Mouse (Mus musculus) embryonic facial prominence, embryonic 10.5 days (tissue): ENCODE results near the gene Catip. TPM values are rescaled to one million over a fixed set of nuclear protein-coding genes. Genes with fewer than 3 reads are reported as not detected.
"Not testable (repeated sequence)": the region's sequence is repeated elsewhere in the genome, so short reads cannot be mapped to it uniquely, and the experiment has no call there.

ENCODE experiments used
- DNase-seq: peaks from one replicate; pipeline ENCODE4 v3.0.0-alpha.2; 2017; ENCODE audit warnings: low spot score
- H3K27ac ChIP-seq: fragments of 300-500 bp; sonication (generic); replicated peaks from 2 replicates; pipeline ENCODE4 v1.5.1; 2016; ENCODE audit warnings: mild to moderate bottlenecking
- H3K27me3 ChIP-seq: fragments of 300-500 bp; sonication (generic); replicated peaks from 2 replicates; pipeline ENCODE4 v1.6.1; 2016; ENCODE audit warnings: low read depth, mild to moderate bottlenecking; ENCODE audit not compliant: poor library complexity, severe bottlenecking
- H3K36me3 ChIP-seq: fragments of 300-500 bp; sonication (generic); replicated peaks from 2 replicates; pipeline ENCODE4 v1.6.1; 2016; ENCODE audit warnings: mild to moderate bottlenecking, moderate library complexity
- H3K4me1 ChIP-seq: fragments of 300-500 bp; sonication (generic); 2 replicates; pipeline ENCODE4 v1.6.1; 2016
- H3K4me3 ChIP-seq: fragments of 300-500 bp; sonication (generic); 2 replicates; pipeline ENCODE4 v1.5.1; 2016; ENCODE audit warnings: mild to moderate bottlenecking, moderate library complexity
- H3K9me3 ChIP-seq: fragments of 300-500 bp; sonication (generic); 2 replicates; pipeline ENCODE4 v1.6.1; 2016; ENCODE audit warnings: mild to moderate bottlenecking
- WGBS: fragments of 180-500 bp; shearing (Covaris S2); methylation state at CpG from one replicate; pipeline ENCODE4 v1.1.7; 2016; 5-methylcytosine and 5-hydroxymethylcytosine counted together
- polyA plus RNA-seq: library from polyadenylated mRNA; unstranded; fragments of >200 nt; fragmentation: Nextera tagmentation; extraction: Ambion mirVana; gene quantifications from 2 replicates; pipeline ENCODE4 v1.2.1, GENCODE M21; 2016

Catip gene
- polyA plus RNA-seq, 1 experiment from 2014 or later, result 0.22 TPM

GRCm38 (mm10) chr1:74396456-74397222 is 34.7 kb downstream of the Catip start:
- H3K27ac ChIP-seq, result peak overlapping the region; percentile 89
- 6% methylated on average over 12 of the region's 12 CpGs for WGBS
- peaks cover 43% of the 10 kb centered on the region for H3K4me1 ChIP-seq
- H3K9me3 ChIP-seq, DNase-seq, H3K27me3 ChIP-seq: not testable (repeated sequence)
- H3K36me3 ChIP-seq, result peaks cover 30% of the 10 kb centered on the region
- peak overlapping the region; percentile 63 for H3K4me3 ChIP-seq

DNA sequence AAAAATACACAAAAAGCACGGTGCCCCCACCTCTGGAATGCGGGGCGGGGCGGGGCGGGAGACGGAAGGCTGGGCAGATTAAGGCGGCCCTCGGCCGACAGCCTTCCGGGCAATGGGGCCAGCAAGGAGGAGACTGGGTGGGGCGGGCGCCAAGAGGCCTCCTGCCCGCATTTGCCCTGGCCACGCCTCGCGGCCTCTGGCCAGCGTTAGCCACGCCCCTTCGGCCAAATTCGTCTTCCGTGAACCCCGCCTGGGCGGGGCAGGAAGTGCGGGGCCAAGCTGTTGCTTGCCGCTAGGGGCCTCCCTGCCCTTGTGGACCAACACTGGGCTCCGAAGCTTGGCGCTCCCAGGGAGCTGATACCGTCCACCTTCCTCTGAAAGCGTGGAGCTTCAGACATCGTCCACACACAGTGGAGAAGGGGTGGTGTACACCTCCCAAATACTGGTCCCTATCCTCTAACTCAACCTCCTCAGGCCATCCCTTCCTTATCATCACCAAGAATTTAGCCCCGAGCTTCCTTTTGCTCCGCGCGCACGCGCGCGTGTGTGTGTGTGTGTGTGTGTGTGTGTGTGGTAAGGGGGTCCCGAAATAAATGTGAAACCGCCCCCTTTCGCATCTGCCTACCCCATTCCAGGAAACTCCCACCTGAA is 35.5 kb downstream of the Catip start:
- Histone ChIP-seq H3K4me1 (peaks cover 41% of the 10 kb centered on the region), H3K9me3 (no peaks in the 10 kb centered on the region), H3K27me3 (no peaks in the 10 kb centered on the region), H3K27ac (peak overlapping the region; percentile 89), H3K4me3 (peak overlapping the region; percentile 63), H3K36me3 (peaks cover 30% of the 10 kb centered on the region)
- DNase-seq, result peak; percentile 99
- under 1% methylated on average over 41 of the region's 41 CpGs for WGBS

DNA sequence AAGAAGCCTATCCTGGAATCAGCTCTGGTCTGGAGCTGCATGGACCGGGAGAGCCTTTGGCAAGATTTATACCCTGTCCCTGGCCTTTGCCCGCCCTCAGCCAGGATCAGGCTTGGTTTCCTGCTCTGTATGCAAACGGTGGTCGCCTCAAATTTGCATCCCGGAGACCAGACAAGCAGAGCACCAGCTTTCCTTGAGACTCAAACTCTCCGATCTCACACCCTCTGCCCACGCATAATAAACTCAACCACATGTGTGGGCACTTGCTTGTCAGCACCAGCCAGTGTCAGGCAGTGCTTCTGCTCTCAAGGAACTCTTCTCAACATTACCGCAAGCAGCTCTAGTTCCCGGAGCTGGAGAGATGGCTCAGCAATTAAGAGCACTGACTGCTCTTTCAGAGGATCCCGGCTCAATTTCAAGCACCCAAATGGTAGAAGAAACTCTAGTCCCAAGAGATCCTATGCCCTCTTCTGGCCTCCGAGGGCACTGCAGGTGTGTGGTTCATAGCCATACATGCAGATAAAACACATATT is 36.1 kb downstream of the Catip start:
- Histone ChIP-seq H3K36me3 (peaks cover 29% of the 10 kb centered on the region), H3K4me3 (peak overlapping the region; percentile 63), H3K4me1 (peaks cover 35% of the 10 kb centered on the region), H3K27ac (peak overlapping the region; percentile 89), H3K27me3 (no peaks in the 10 kb centered on the region), H3K9me3 (no peaks in the 10 kb centered on the region)
- WGBS, result 4% methylated on average over 11 of the region's 11 CpGs
- DNase-seq, result peak; percentile 76

GRCm38 (mm10) chr1:74400531-74400930 is 38.6 kb downstream of the Catip start:
- Histone ChIP-seq H3K27me3 (no peaks in the 10 kb centered on the region), H3K4me3 (no peak overlapping the region), H3K4me1 (peaks cover 23% of the 10 kb centered on the region), H3K27ac (no peak overlapping the region), H3K36me3 (0 out of 2 replicates have a peak, but pooled peaks cover 4% of the 10 kb centered on the region), H3K9me3 (no peaks in the 10 kb centered on the region)
- no peak for DNase-seq
- 77% methylated on average over 3 of the region's 3 CpGs for WGBS

DNA sequence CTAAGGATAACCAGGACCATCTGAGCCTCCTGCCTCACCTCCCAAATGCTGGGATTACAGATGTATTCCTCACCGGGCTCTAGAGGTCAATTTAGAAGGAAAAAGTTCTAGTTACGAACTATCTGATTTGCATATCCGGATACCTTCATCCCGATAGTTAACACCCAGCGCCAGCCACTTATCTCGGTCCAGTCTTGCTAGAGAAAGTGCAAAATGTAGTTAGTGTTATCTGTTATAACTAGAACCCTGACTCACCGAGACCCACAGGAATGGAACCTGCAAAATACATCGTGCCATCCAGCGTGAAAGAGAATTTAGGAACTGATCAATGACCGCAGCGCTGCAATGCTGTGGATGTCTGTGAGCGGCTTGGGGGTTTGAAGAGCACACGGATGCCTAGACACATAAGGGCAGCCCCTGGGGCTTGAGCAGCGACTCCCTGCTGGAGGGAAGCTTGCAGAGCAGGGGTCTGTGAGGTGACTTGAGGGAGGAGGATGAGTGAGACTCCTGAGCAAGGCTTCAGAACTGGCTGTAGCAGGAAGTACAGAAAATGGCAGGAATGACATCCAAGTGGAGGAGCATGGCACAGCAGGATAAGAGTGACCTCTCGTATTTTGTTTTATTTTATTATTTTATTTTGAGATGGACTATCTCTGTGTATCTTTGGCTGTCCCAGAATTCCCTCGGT is 39.3 kb downstream of the Catip start:
- Histone ChIP-seq H3K4me1 (peaks cover 23% of the 10 kb centered on the region), H3K27me3 (no peaks in the 10 kb centered on the region), H3K27ac (no peak overlapping the region), H3K36me3 (no peaks in the 10 kb centered on the region), H3K9me3 (no peaks in the 10 kb centered on the region), H3K4me3 (no peak overlapping the region)
- DNase-seq, result no peak
- WGBS, result 53% methylated on average over 16 of the region's 16 CpGs

- H3K27me3 ChIP-seq, result no peaks in the 10 kb centered on the region
- H3K4me1 ChIP-seq, result peaks cover 9% of the 10 kb centered on the region; the same call in 1 of the 2 replicates
- no peaks in the 10 kb centered on the region for H3K9me3 ChIP-seq
- no peak for DNase-seq
- H3K4me3 ChIP-seq, result no peak overlapping the region
- H3K27ac ChIP-seq, result no peak overlapping the region
- WGBS, result 90% methylated on average over 4 of the region's 4 CpGs
- H3K36me3 ChIP-seq, result no peaks in the 10 kb centered on the region
These were observed 42.3 kb downstream of the Catip start for GRCm38 (mm10) chr1:74404206-74404605.

DNA sequence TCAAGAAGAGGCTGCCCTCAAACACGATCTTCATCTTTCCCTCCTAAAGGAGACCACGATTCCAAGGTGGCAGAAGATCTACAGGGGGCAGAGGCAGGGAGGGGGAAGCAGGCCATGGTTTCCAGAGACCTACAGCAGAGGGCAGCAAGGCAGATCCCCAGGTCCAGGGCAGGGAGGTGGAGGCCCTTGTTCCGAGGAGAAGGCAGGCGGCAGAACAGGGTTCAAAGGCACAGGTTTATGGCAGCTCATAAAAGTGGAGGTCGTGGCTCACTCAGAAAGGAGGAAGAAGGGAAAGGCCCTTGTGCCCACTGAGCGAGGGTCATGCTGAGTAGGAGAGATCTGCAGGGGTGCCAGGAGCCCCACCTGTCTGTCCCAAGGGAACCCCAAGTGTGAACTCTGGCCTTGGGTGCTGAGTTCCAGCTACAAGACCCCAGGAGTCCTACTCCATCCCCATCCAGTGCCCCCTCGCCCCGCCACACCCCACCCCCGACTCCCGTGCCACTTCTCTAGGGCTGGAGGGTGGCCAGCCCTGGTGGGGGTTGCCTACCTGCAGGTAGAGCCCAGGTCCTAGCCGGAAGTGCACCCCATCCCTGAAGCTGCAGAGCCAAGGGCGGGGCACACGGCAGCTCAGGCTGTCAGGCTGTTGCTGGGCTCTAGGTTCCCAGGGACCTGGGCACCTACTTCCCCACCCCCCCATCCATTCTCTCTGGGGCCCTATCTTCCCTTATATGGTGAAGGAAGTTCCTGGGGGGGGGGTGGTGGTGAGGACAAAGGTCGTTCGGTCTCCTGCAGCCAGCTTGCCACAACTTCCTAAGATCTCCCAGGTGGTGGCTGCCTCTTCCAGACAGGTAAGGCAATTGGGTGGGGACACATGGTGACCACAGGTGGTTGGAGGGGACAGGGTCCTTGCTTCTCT is 46.9 kb downstream of the Catip start, which contains the start of gene Vil1:
Gene Vil1 (plus strand): TSS at position 788 of the 916 bp plus-strand sequence.
- no peak for DNase-seq
- Histone ChIP-seq H3K4me3 (no peak within 1 kb of the TSS), H3K9me3 (no peaks in the 10 kb centered on the region), H3K36me3 (no peaks in the 10 kb centered on the region), H3K27ac (no peak within 1 kb of the TSS; the same call in 1 of the 2 replicates), H3K4me1 (peaks cover 6% of the 10 kb centered on the region; the same call in 1 of the 2 replicates), H3K27me3 (no peaks in the 10 kb centered on the region)
- 60% methylated on average over 15 of the region's 15 CpGs for WGBS

DNA sequence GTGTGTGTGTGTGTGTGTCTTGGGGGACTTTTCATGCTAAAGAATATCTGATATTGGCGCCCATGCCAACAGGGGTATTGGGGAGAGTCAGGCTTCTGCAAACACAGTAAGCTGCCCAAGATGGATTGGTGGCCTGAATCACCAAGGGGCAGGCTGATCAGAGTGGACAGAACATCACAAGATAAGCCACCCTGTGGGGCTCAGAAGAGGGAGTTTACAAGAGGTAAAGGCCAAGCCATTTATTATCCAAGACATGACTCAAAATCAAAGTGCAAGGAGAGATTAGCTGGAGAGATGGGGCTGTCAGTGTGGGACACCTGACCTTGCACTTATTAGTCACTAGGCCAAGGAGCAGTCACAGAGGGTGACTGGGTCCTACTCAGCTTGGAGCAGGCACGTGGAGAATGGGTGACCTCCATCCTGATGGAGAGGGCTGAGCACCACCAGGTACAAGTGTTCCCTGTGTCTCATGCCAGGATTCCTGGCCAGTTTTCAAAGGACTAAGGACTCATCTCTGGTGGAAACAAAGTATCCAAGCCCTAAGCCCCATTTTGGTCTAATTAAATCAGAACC is 49.9 kb downstream of the Catip start:
- Histone ChIP-seq H3K4me3 (no peak overlapping the region), H3K36me3 (no peaks in the 10 kb centered on the region), H3K27me3 (no peaks in the 10 kb centered on the region), H3K4me1 (peaks cover 18% of the 10 kb centered on the region), H3K9me3 (no peaks in the 10 kb centered on the region), H3K27ac (no peak overlapping the region)
- WGBS, result 59% methylated on average over 2 of the region's 2 CpGs
- DNase-seq, result no peak

- H3K27me3 ChIP-seq, result no peaks in the 10 kb centered on the region
- H3K4me3 ChIP-seq, result no peak overlapping the region
- WGBS, result 85% methylated on average over 8 of the region's 8 CpGs
- DNase-seq, result no peak
- peaks cover 18% of the 10 kb centered on the region for H3K4me1 ChIP-seq
- no peak overlapping the region for H3K27ac ChIP-seq
- H3K9me3 ChIP-seq, result no peaks in the 10 kb centered on the region
- no peaks in the 10 kb centered on the region for H3K36me3 ChIP-seq
These were observed 50.8 kb downstream of the Catip start for GRCm38 (mm10) chr1:74412711-74413110.

DNA sequence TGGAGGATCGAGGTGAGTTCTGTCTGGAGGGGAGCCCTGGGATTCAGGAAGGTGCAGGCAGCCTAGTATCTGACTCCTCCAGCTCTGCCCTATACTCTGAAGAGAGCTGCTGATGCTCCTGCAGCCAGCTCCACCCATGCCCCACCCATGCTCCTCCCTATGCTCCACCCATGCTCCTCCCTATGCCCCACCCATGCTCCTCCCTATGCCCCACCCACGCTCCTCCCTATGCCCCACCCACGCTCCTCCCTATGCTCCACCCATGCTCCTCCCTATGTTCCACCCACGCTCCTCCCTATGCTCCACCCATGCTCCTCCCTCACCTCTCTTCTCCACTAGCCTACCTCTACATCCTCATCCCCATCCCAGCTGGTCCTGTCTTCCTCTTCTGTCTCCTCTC is 53.2 kb downstream of the Catip start:
- Histone ChIP-seq H3K27me3 (no peaks in the 10 kb centered on the region), H3K4me3 (no peak overlapping the region), H3K36me3 (no peaks in the 10 kb centered on the region), H3K27ac (no peak overlapping the region), H3K4me1 (peaks cover 16% of the 10 kb centered on the region), H3K9me3 (no peaks in the 10 kb centered on the region)
- 44% methylated on average over 4 of the region's 4 CpGs for WGBS
- peak; percentile 71 for DNase-seq
